Mouse (Mus musculus): Measurements from ENCODE around the gene Phactr2.

Phactr2 gene

DNA sequence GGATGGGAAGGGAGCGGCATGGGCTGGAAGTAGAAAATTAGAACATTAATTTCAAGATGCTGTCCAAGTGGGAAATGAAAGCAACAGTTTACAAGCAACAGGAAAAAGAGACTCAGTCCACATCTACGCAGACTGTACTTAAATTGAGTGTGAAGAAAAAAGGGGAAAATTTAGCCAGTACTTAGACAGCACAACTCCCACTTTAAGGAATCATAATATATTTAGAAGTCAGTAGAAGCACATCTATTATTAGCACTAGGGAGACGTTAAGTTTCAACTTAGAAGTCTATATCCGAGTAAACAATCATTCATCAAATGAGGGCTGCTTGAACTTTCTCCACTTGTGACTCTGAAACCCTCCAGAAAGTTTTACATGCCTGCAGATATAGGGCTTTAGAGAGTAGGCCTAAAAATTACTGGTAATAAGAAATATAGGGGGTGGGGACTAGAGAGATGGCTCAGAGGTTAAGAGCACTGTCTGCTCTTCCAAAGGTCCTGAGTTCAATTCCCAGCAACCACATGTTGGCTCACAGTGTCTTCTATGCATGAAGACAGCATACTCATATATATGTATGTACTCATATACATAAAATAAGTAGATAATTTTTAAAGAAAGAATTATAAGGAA, 142.7 kb downstream of the Phactr2 start:
- peak; percentile 19; the same call in 1 of the 2 replicates for ATAC-seq (ENCODE audit: low TSS enrichment)

GRCm38 (mm10) chr10:13328602-13329001, 145.6 kb downstream of the Phactr2 start:
- ATAC-seq (ENCODE audit: low TSS enrichment): no peak

- no peak for ATAC-seq (ENCODE audit: low TSS enrichment)
These were observed 147.9 kb downstream of the Phactr2 start for GRCm38 (mm10) chr10:13326149-13326873.

GRCm38 (mm10) chr10:13323806-13324411, 150.3 kb downstream of the Phactr2 start:
- peak; percentile 87 for ATAC-seq (ENCODE audit: low TSS enrichment)

GRCm38 (mm10) chr10:13323139-13323805, 150.9 kb downstream of the Phactr2 start:
- peak; percentile 8; the same call in 1 of the 2 replicates for ATAC-seq (ENCODE audit: low TSS enrichment)

- ATAC-seq (ENCODE audit: low TSS enrichment): no peak
These were observed 159.2 kb downstream of the Phactr2 start for GRCm38 (mm10) chr10:13314999-13315398.

GRCm38 (mm10) chr10:13312576-13312975, 161.6 kb downstream of the Phactr2 start:
- no peak for ATAC-seq (ENCODE audit: low TSS enrichment)

GRCm38 (mm10) chr10:13311612-13312011, 162.6 kb downstream of the Phactr2 start:
- no peak for ATAC-seq (ENCODE audit: low TSS enrichment)

DNA sequence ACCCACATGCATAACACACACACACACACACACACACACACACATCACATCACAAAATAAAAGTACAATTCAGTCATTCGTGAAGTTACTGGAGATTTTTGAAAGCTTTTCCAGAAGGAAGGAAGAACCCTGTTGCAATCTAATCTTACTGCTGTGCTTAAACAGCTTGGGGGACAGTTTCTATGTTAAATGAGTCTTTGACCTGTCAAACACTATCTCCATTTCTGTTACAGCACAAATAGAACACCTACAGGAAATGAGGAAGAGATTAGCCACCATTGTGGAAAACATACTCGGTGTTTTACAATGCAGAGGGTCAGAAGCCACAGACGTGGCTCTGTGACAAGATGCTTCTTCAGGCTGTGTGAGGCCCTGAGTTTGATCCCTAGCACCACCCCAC, 164.1 kb downstream of the Phactr2 start:
- no peak for ATAC-seq (ENCODE audit: low TSS enrichment)

- peak; percentile 6; the same call in 1 of the 2 replicates for ATAC-seq (ENCODE audit: low TSS enrichment)
These were observed 169.5 kb downstream of the Phactr2 start for GRCm38 (mm10) chr10:13304641-13305241.

DNA sequence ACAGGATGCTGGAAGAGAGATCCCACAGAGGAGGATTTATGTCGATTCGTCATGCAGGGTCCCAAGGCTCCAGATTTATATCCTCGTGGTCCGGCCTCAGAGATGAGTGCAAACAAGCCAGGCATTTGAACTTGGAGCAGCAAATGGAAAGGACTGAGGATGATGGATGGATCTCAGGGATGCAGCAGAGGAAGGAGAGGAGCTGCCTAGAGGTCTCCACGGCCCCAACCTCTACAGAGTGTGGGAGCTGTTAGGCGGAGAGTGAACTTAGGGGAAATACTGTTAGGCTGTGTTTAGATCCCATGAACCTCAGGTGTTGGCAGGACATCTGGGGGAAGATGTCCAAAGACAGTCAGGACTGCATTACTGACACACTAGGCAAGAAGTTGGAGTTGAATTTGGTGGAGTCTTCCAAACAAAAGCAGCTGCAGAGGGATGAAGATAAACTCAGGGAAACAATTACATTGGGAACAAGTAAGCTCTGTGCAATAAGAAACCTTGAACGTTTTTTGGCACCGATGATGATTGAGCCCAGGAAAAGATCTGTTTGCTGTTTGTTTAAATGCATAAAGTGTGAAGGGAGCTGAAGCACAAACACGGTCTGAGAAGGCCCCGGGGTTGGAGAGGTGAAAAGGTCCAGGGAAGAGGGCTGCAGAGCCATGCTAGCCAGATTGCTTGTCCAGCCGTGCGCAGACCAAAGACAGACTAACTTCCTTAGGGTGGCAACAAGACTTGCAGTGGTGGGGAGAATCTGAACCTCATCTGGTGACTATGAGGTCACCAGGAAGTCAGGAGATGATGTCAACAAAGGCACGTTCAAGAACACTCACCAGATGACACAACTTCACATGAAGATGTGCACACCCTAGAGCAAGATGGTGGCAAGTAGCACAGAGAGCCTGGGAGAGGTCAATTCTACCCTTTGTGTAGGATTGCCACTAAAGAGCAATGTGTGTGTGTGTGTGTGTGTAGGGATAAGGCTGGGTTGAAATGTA, 170.6 kb downstream of the Phactr2 start:
- ATAC-seq (ENCODE audit: low TSS enrichment): no peak

DNA sequence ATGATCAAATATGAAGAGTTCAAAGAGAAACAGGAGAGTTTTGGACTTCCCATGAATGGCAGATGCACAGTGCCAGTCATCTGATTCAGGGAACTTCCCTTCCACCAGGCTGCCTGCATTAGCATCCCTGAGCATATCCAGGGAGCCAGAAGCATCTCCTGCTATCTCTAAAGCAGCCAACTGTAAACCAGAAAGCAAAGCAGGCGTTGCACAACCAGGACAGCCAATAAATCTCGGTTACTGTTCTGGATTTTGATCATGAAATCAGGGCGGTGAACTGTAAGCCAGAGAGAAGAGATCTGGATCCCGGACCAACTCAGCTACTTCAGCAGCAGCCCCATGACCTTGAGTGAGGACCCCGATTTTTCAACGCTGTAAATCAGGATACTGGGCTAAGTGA, 173.6 kb downstream of the Phactr2 start:
- no peak for ATAC-seq (ENCODE audit: low TSS enrichment)

DNA sequence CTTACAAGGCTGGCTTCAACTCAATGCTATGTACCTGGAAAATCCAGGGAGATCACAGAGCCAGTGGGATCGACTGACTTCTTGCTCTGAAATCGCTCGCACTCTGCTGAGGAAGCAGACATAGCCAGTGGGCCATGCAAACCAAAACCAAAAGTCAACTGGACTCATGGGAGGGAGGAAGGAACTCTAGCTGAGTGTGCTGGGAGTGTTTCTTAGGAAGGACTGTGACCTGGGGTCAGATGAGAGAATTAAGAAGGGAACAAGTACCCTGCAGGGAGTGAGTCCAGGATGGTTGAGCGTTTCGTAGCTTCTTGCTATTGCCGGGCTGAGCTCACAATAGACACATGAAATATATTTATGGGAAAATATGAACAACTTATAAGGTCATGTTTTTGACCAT, 174.0 kb downstream of the Phactr2 start:
- ATAC-seq (ENCODE audit: low TSS enrichment): no peak

- no peak for ATAC-seq (ENCODE audit: low TSS enrichment)
These were observed 179.3 kb downstream of the Phactr2 start for GRCm38 (mm10) chr10:13294886-13295285.

DNA sequence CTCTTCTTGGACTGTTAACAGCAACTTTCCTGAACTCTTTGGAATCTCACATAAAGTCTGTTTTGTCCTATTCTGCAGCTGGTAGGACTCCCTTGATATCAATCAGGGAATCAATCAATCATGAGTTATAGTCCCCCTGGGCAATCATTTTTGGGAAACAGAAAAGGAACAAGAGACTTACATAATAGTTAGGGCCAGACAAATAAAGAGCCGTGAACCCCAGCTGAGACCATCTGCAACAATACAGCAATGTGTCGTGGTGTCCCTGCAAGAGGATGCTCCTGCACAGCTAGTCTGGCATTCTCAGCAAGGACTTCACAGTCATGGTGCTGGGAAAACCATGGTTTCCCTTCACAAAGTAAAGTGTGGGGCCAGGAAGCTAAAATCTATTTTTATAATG, 182.2 kb downstream of the Phactr2 start:
- no peak for ATAC-seq (ENCODE audit: low TSS enrichment)

- ATAC-seq (ENCODE audit: low TSS enrichment): peak; percentile 93
These were observed 184.8 kb downstream of the Phactr2 start for GRCm38 (mm10) chr10:13289252-13289961.

DNA sequence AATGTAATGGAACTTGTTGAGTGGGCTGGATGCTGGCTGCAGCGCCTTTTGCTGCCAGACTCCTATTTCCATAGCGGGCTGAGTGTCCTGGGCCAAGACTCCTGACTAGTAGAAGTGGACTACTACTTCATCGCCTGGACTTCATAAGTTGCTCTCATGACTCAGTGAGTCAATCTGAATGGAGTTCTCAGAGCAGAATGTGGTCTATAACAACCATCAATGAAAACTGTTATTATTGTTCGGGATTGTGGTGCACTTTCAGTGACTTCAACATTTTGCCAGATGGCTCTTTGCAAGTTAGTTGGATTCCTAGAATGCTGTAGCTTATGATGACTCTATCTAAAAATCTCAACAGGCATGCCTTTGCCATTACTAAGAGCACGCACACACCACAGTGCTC, 185.9 kb downstream of the Phactr2 start:
- ATAC-seq (ENCODE audit: low TSS enrichment): no peak

GRCm38 (mm10) chr10:13283441-13283840, 190.8 kb downstream of the Phactr2 start:
- peak; percentile 74 for ATAC-seq (ENCODE audit: low TSS enrichment)

- no peak for ATAC-seq (ENCODE audit: low TSS enrichment)
These were observed 193.8 kb downstream of the Phactr2 start for GRCm38 (mm10) chr10:13280298-13280853.

GRCm38 (mm10) chr10:13276298-13276697, 197.9 kb downstream of the Phactr2 start:
- ATAC-seq (ENCODE audit: low TSS enrichment): no peak

All from frontal cortex, adult (tissue).